Mouse (Mus musculus) bone marrow, adult 2 months (tissue): ENCODE results near the gene Fgf12.

Experiments used
- CTCF ChIP-seq: fragments of 200-500 bp; IDR thresholded peaks from 2 replicates; pipeline ENCODE4 v1.5.1; 2011; ENCODE audit warnings: low read length, control low read depth; ENCODE audit not compliant: control insufficient read depth, insufficient read depth
- POLR2A ChIP-seq: fragments of 200-500 bp; IDR thresholded peaks from 2 replicates; pipeline ENCODE4 v1.6.1; 2011; ENCODE audit warnings: low read depth, mild to moderate bottlenecking, control low read depth, low read length, borderline replicate concordance; ENCODE audit not compliant: control insufficient read depth

- TF ChIP-seq CTCF: no peak
- no peak for TF ChIP-seq POLR2A
Measured at GRCm38 (mm10) chr16:28323576-28323975, 429.3 kb downstream of the Fgf12 start.
